Mouse (Mus musculus): Measurements from ENCODE around the gene Eng.

DNA sequence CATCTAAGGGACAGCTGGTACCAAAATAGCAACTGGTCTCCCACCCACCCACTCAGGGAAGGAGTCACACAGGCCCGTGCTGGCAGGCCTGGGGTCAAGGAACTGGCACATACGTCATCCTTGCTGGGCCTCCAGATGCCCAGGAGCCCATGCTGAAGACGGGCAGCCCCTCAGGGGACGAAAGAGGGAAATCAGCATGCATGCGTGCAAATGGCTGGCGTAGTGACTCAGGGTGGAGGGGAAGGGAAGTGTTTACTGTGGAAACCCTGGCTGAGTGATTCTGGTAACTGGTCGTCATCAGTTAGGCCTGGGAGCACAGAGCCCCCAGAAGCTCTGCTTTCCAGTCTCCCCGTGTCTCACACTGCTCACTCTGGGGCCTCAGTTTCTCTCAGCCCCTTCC is 18.9 kb downstream of the Eng start:
- TF ChIP-seq CTCF (IDR thresholded peaks at IDR 0.05; ENCODE audit: borderline replicate concordance, extremely low read depth, insufficient read depth, insufficient read length) (no peak), POLR2A (IDR thresholded peaks at IDR 0.05; ENCODE audit: borderline replicate concordance, extremely low read depth, insufficient read depth, insufficient read length, poor library complexity, severe bottlenecking) (no peak)

All from brain, embryonic 14.5 days (tissue).